Mouse (Mus musculus) erythroblast, embryonic 14.5 days (primary cell): Measurements from ENCODE around the gene Kcnk2.

Experiments
- GATA1 ChIP-seq: IDR thresholded peaks from 2 replicates; pipeline ENCODE4 v1.6.1; 2012; ENCODE audit warnings: low read length, inconsistent platforms, mixed read lengths
- TAL1 ChIP-seq: IDR thresholded peaks from 3 replicates; pipeline ENCODE4 v1.6.1; 2012; ENCODE audit warnings: low read length, inconsistent platforms, mixed read lengths

DNA sequence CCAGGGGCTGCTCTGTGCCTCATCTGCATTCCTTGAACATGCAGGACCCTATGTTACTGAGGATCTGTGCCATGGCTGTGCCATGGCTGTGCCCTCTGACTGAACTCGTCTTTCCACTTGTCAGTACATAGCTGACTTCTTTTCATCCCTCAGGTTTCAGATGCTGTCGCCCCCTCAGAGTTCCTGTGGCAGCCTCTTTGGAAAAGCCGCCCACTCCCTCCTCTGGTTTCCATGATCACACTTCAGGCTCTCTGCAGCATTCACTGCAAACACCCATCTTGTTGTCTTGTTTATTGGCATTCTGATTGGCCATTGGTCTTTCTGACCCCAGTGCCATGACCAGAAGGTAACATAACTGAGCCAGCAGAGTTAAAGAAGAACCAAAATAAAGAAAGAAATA lies 111.2 kb downstream of the Kcnk2 start:
- TF ChIP-seq GATA1, result no peak
- no peak for TF ChIP-seq TAL1
